Mouse (Mus musculus): ENCODE measurements at regions not wholly inside any gene's neighbourhood (a gene's known extent, or its start where the extent isn't known, plus 50 kb on each side); places are given as distances from the start of the nearest gene placed in this dataset.
A peak's percentile ranks its signal among the peaks of the same experiment; 100 is the strongest.

- no peak overlapping the region for H3K4me3 ChIP-seq (ENCODE audit: insufficient read depth, low read depth, low read length)
- no peak overlapping the region for H3K27ac ChIP-seq (replicated peaks; ENCODE audit: low read depth, low read length)
- no peaks in the 10 kb centered on the region; the same call in 1 of the 2 replicates for H3K4me1 ChIP-seq (ENCODE audit: control insufficient read depth, insufficient read depth, insufficient read length, low read length)
These were observed 281.6 kb upstream of the Nfe2l3 start for GRCm38 (mm10) chr6:51150916-51151315.

- Histone ChIP-seq H3K4me1 (ENCODE audit: control insufficient read depth, insufficient read depth, insufficient read length, low read length) (no peaks in the 10 kb centered on the region), H3K27ac (replicated peaks; ENCODE audit: low read depth, low read length) (no peak overlapping the region), H3K4me3 (ENCODE audit: insufficient read depth, low read depth, low read length) (no peak overlapping the region)
These were observed 275.6 kb upstream of the Nfe2l3 start for GRCm38 (mm10) chr6:51156836-51157370.

GRCm38 (mm10) chr6:51161149-51161548 lies 271.3 kb upstream of the Nfe2l3 start:
- H3K4me1 ChIP-seq (ENCODE audit: control insufficient read depth, insufficient read depth, insufficient read length, low read length): no peaks in the 10 kb centered on the region
- H3K4me3 ChIP-seq (ENCODE audit: insufficient read depth, low read depth, low read length): no peak overlapping the region
- H3K27ac ChIP-seq (replicated peaks; ENCODE audit: low read depth, low read length): no peak overlapping the region

- H3K27ac ChIP-seq (replicated peaks; ENCODE audit: low read depth, low read length): no peak overlapping the region
- no peaks in the 10 kb centered on the region for H3K4me1 ChIP-seq (ENCODE audit: control insufficient read depth, insufficient read depth, insufficient read length, low read length)
- H3K4me3 ChIP-seq (ENCODE audit: insufficient read depth, low read depth, low read length): no peak overlapping the region
These were observed 270.0 kb upstream of the Nfe2l3 start for GRCm38 (mm10) chr6:51162208-51163082.

- Histone ChIP-seq H3K4me3 (ENCODE audit: insufficient read depth, low read depth, low read length) (no peak overlapping the region), H3K27ac (replicated peaks; ENCODE audit: low read depth, low read length) (no peak overlapping the region), H3K4me1 (ENCODE audit: control insufficient read depth, insufficient read depth, insufficient read length, low read length) (no peaks in the 10 kb centered on the region)
These were observed 269.2 kb upstream of the Nfe2l3 start for GRCm38 (mm10) chr6:51163266-51163665.

- no peaks in the 10 kb centered on the region for H3K4me1 ChIP-seq (ENCODE audit: control insufficient read depth, insufficient read depth, insufficient read length, low read length)
- H3K4me3 ChIP-seq (ENCODE audit: insufficient read depth, low read depth, low read length): no peak overlapping the region
- no peak overlapping the region for H3K27ac ChIP-seq (replicated peaks; ENCODE audit: low read depth, low read length)
These were observed 268.6 kb upstream of the Nfe2l3 start for GRCm38 (mm10) chr6:51163882-51164281.

- Histone ChIP-seq H3K27ac (replicated peaks; ENCODE audit: low read depth, low read length) (no peak overlapping the region), H3K4me1 (ENCODE audit: control insufficient read depth, insufficient read depth, insufficient read length, low read length) (no peaks in the 10 kb centered on the region), H3K4me3 (ENCODE audit: insufficient read depth, low read depth, low read length) (no peak overlapping the region)
These were observed 265.4 kb upstream of the Nfe2l3 start for GRCm38 (mm10) chr6:51167028-51167427.

- Histone ChIP-seq H3K4me1 (ENCODE audit: control insufficient read depth, insufficient read depth, insufficient read length, low read length) (no peaks in the 10 kb centered on the region), H3K27ac (replicated peaks; ENCODE audit: low read depth, low read length) (no peak overlapping the region), H3K4me3 (ENCODE audit: insufficient read depth, low read depth, low read length) (no peak overlapping the region)
These were observed 264.4 kb upstream of the Nfe2l3 start for GRCm38 (mm10) chr6:51168048-51168447.

GRCm38 (mm10) chr6:51168775-51169695 lies 263.4 kb upstream of the Nfe2l3 start:
- Histone ChIP-seq H3K4me1 (ENCODE audit: control insufficient read depth, insufficient read depth, insufficient read length, low read length) (no peaks in the 10 kb centered on the region), H3K4me3 (ENCODE audit: insufficient read depth, low read depth, low read length) (peak overlapping the region; percentile 19; the same call in 1 of the 2 replicates), H3K27ac (replicated peaks; ENCODE audit: low read depth, low read length) (no peak overlapping the region)

GRCm38 (mm10) chr6:51169971-51170411 lies 262.5 kb upstream of the Nfe2l3 start:
- Histone ChIP-seq H3K27ac (replicated peaks; ENCODE audit: low read depth, low read length) (no peak overlapping the region), H3K4me1 (ENCODE audit: control insufficient read depth, insufficient read depth, insufficient read length, low read length) (no peaks in the 10 kb centered on the region), H3K4me3 (ENCODE audit: insufficient read depth, low read depth, low read length) (peak overlapping the region; percentile 11; the same call in 1 of the 2 replicates)

- Histone ChIP-seq H3K4me3 (ENCODE audit: insufficient read depth, low read depth, low read length) (no peak overlapping the region), H3K4me1 (ENCODE audit: control insufficient read depth, insufficient read depth, insufficient read length, low read length) (no peaks in the 10 kb centered on the region), H3K27ac (replicated peaks; ENCODE audit: low read depth, low read length) (no peak overlapping the region)
These were observed 262.1 kb upstream of the Nfe2l3 start for GRCm38 (mm10) chr6:51170414-51170813.

- Histone ChIP-seq H3K27ac (replicated peaks; ENCODE audit: low read depth, low read length) (no peak overlapping the region), H3K4me1 (ENCODE audit: control insufficient read depth, insufficient read depth, insufficient read length, low read length) (no peaks in the 10 kb centered on the region), H3K4me3 (ENCODE audit: insufficient read depth, low read depth, low read length) (no peak overlapping the region)
These were observed 261.6 kb upstream of the Nfe2l3 start for GRCm38 (mm10) chr6:51170871-51171270.

GRCm38 (mm10) chr6:51171761-51172160 lies 260.7 kb upstream of the Nfe2l3 start:
- no peaks in the 10 kb centered on the region for H3K4me1 ChIP-seq (ENCODE audit: control insufficient read depth, insufficient read depth, insufficient read length, low read length)
- no peak overlapping the region; the same call in 1 of the 2 replicates for H3K4me3 ChIP-seq (ENCODE audit: insufficient read depth, low read depth, low read length)
- H3K27ac ChIP-seq (replicated peaks; ENCODE audit: low read depth, low read length): no peak overlapping the region

GRCm38 (mm10) chr6:51172331-51172791 lies 260.1 kb upstream of the Nfe2l3 start:
- H3K27ac ChIP-seq (replicated peaks; ENCODE audit: low read depth, low read length): no peak overlapping the region
- H3K4me1 ChIP-seq (ENCODE audit: control insufficient read depth, insufficient read depth, insufficient read length, low read length): no peaks in the 10 kb centered on the region
- peak overlapping the region; percentile 28 for H3K4me3 ChIP-seq (ENCODE audit: insufficient read depth, low read depth, low read length)

All from brown adipose tissue, adult 24 weeks (tissue).